Mouse (Mus musculus) heart, embryonic 11.5 days (tissue): ENCODE data around the gene Clec11a. TPM values are rescaled to one million over a fixed set of nuclear protein-coding genes. Genes with fewer than 3 reads are reported as not detected.
A peak's percentile ranks its signal among the peaks of the same experiment; 100 is the strongest.

Source experiments
- ATAC-seq: fragments of 200-750 bp; cut with Nextera tagmentation; replicated peaks from 2 replicates; pipeline ENCODE4 v1.8.0; 2017; ENCODE audit warnings: moderate library complexity; ENCODE audit not compliant: insufficient number of reproducible peaks, low FRiP score, low TSS enrichment
- H3K27ac ChIP-seq: fragments of 300-500 bp; sonication (generic); 2 replicates; pipeline ENCODE4 v1.5.1; 2014; ENCODE audit warnings: mild to moderate bottlenecking, low read depth, low read length
- H3K27me3 ChIP-seq: fragments of 300-500 bp; sonication (generic); 2 replicates; pipeline ENCODE4 v1.6.1; 2014; ENCODE audit warnings: mild to moderate bottlenecking, low read length, mixed read lengths; ENCODE audit not compliant: control insufficient read depth, insufficient read depth
- H3K36me3 ChIP-seq: fragments of 300-500 bp; sonication (generic); 2 replicates; pipeline ENCODE4 v1.6.1; 2014; ENCODE audit warnings: mild to moderate bottlenecking, low read length, moderate library complexity, mixed read lengths; ENCODE audit not compliant: control insufficient read depth, insufficient read depth
- H3K4me1 ChIP-seq: fragments of 300-500 bp; sonication (generic); 2 replicates; pipeline ENCODE4 v1.6.1; 2014; ENCODE audit warnings: low read length; ENCODE audit not compliant: control insufficient read depth, insufficient read depth
- H3K4me2 ChIP-seq: fragments of 300-500 bp; sonication (generic); 2 replicates; pipeline ENCODE4 v1.6.1; 2014; ENCODE audit warnings: mild to moderate bottlenecking, moderate library complexity
- H3K4me3 ChIP-seq: fragments of 300-500 bp; sonication (generic); 2 replicates; pipeline ENCODE4 v1.5.1; 2014; ENCODE audit warnings: low read depth, low read length
- H3K9ac ChIP-seq: fragments of 300-500 bp; sonication (generic); 2 replicates; pipeline ENCODE4 v1.6.1; 2014; ENCODE audit warnings: mild to moderate bottlenecking, low read depth, low read length, moderate library complexity
- H3K9me3 ChIP-seq: fragments of 300-500 bp; sonication (generic); replicated peaks from 2 replicates; pipeline ENCODE4 v1.6.1; 2016; ENCODE audit warnings: low read length; ENCODE audit not compliant: control insufficient read depth
- WGBS: fragments of 180-500 bp; shearing (Covaris S2); extraction: QIAGEN DNeasy Blood & Tissue Kit; methylation state at CpG from one replicate; pipeline ENCODE4 v1.1.7; 2014; ENCODE audit not compliant: insufficient replicate concordance; 5-methylcytosine and 5-hydroxymethylcytosine counted together
- polyA plus RNA-seq: library from polyadenylated mRNA; unstranded; fragments of >200 nt; fragmentation: Nextera tagmentation; extraction: Ambion mirVana; gene quantifications from 2 replicates; pipeline ENCODE4 v1.2.1, GENCODE M21; 2014

Clec11a gene
- polyA plus RNA-seq, 1 experiment from 2014 or later, result 0.84 TPM

- Histone ChIP-seq H3K27ac (no peak overlapping the region), H3K9me3 (no peaks in the 10 kb centered on the region), H3K4me3 (peak overlapping the region; percentile 36), H3K4me1 (no peaks in the 10 kb centered on the region; the same call in 1 of the 2 replicates), H3K4me2 (peak overlapping the region; percentile 58), H3K27me3 (peaks cover 77% of the 10 kb centered on the region), H3K36me3 (no peaks in the 10 kb centered on the region), H3K9ac (no peak overlapping the region)
- ATAC-seq, result 0 out of 2 replicates have a peak, but pooled peaks have one; percentile 45
- 6% methylated on average over 17 of the region's 40 CpGs for WGBS
These were observed 28.6 kb upstream of the Clec11a start for GRCm38 (mm10) chr7:44335031-44335878.

- H3K4me1 ChIP-seq, result no peaks in the 10 kb centered on the region; the same call in 1 of the 2 replicates
- H3K9ac ChIP-seq, result no peak overlapping the region
- H3K36me3 ChIP-seq, result no peaks in the 10 kb centered on the region
- H3K9me3 ChIP-seq, result no peaks in the 10 kb centered on the region
- ATAC-seq, result no peak
- no peak overlapping the region for H3K27ac ChIP-seq
- H3K4me3 ChIP-seq, result no peak overlapping the region
- no peak overlapping the region for H3K4me2 ChIP-seq
- H3K27me3 ChIP-seq, result peaks cover 66% of the 10 kb centered on the region
- 61% methylated on average over 14 of the region's 14 CpGs for WGBS
These were observed 27.4 kb upstream of the Clec11a start for GRCm38 (mm10) chr7:44334139-44334538.

- Histone ChIP-seq H3K4me3 (no peak overlapping the region), H3K27me3 (peaks cover 54% of the 10 kb centered on the region), H3K9me3 (no peaks in the 10 kb centered on the region), H3K4me2 (no peak overlapping the region), H3K4me1 (no peaks in the 10 kb centered on the region; the same call in 1 of the 2 replicates), H3K36me3 (no peaks in the 10 kb centered on the region), H3K9ac (no peak overlapping the region), H3K27ac (no peak overlapping the region)
- 52% methylated on average over 3 of the region's 3 CpGs for WGBS
- no peak for ATAC-seq
These were observed 25.6 kb upstream of the Clec11a start for GRCm38 (mm10) chr7:44332336-44332735.

GRCm38 (mm10) chr7:44326614-44327013, 19.9 kb upstream of the Clec11a start:
- no peak overlapping the region for H3K4me3 ChIP-seq
- no peak overlapping the region for H3K4me2 ChIP-seq
- WGBS, result 45% methylated on average over 6 of the region's 6 CpGs
- H3K36me3 ChIP-seq, result no peaks in the 10 kb centered on the region
- no peak overlapping the region for H3K27ac ChIP-seq
- H3K27me3 ChIP-seq, result peaks cover 29% of the 10 kb centered on the region
- no peak for ATAC-seq
- H3K9ac ChIP-seq, result no peak overlapping the region
- no peaks in the 10 kb centered on the region for H3K4me1 ChIP-seq
- no peaks in the 10 kb centered on the region for H3K9me3 ChIP-seq

- H3K27me3 ChIP-seq, result peaks cover 29% of the 10 kb centered on the region
- no peak for ATAC-seq
- 74% methylated on average over 1 of the region's 1 CpGs for WGBS
- H3K9me3 ChIP-seq, result no peaks in the 10 kb centered on the region
- no peak overlapping the region for H3K4me2 ChIP-seq
- H3K4me3 ChIP-seq, result no peak overlapping the region
- no peaks in the 10 kb centered on the region for H3K4me1 ChIP-seq
- no peak overlapping the region for H3K27ac ChIP-seq
- no peak overlapping the region for H3K9ac ChIP-seq
- H3K36me3 ChIP-seq, result no peaks in the 10 kb centered on the region
These were observed 15.6 kb upstream of the Clec11a start for GRCm38 (mm10) chr7:44322290-44322689.

- no peak overlapping the region for H3K4me2 ChIP-seq
- H3K27me3 ChIP-seq, result peaks cover 18% of the 10 kb centered on the region
- H3K27ac ChIP-seq, result no peak overlapping the region
- no peaks in the 10 kb centered on the region for H3K36me3 ChIP-seq
- no peak overlapping the region for H3K4me3 ChIP-seq
- WGBS, result 33% methylated on average over 8 of the region's 8 CpGs
- no peak overlapping the region for H3K9ac ChIP-seq
- no peaks in the 10 kb centered on the region for H3K9me3 ChIP-seq
- no peaks in the 10 kb centered on the region for H3K4me1 ChIP-seq
- ATAC-seq, result no peak
These were observed 14.2 kb upstream of the Clec11a start for GRCm38 (mm10) chr7:44320886-44321285.

- Histone ChIP-seq H3K4me2 (no peak overlapping the region), H3K4me3 (no peak overlapping the region), H3K27me3 (peaks cover 26% of the 10 kb centered on the region), H3K36me3 (no peaks in the 10 kb centered on the region), H3K9me3 (no peaks in the 10 kb centered on the region), H3K4me1 (no peaks in the 10 kb centered on the region), H3K9ac (no peak overlapping the region), H3K27ac (no peak overlapping the region)
- 35% methylated on average over 4 of the region's 4 CpGs for WGBS
- no peak for ATAC-seq
These were observed 11.2 kb upstream of the Clec11a start for GRCm38 (mm10) chr7:44317913-44318312.

- Histone ChIP-seq H3K27me3 (peaks cover 71% of the 10 kb centered on the region), H3K4me2 (no peak overlapping the region), H3K27ac (no peak overlapping the region), H3K9me3 (no peaks in the 10 kb centered on the region), H3K4me3 (no peak overlapping the region), H3K4me1 (peaks cover 11% of the 10 kb centered on the region), H3K36me3 (no peaks in the 10 kb centered on the region), H3K9ac (no peak overlapping the region)
- 55% methylated on average over 16 of the region's 16 CpGs for WGBS
- no peak for ATAC-seq
These were observed 5.8 kb upstream of the Clec11a start for GRCm38 (mm10) chr7:44312484-44312883.
